ENCODE assay signal across 9 mouse cellular contexts in the genomic region with DNA sequence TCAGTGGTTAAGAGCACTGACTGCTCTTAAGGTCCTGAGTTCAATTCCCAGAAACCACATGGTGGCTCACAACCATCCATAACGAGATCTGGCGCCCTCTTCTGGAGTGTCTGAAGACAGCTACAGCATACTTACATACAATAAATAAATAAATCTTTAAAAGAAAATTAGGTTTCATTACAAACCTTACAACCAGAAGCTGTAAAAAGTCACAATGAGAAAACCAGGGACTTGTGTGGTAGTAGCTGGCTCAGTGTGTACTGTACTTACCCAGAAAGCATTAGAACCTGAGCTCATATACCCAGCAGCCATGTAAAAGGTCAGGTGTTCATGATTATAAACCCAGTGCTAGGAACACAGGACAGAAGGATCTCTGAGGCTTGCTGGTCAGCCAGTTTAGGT. TPM values are rescaled to one million over a fixed set of nuclear protein-coding genes. Genes with fewer than 3 reads are reported as not detected.
A peak's percentile ranks its signal among the peaks of the same experiment; 100 is the strongest.
DNase-seq lines count a peak whose midpoint lies in the region; ATAC-seq and TF ChIP-seq lines count a peak whose summit lies in the region.
"Had no signal": no experiment of that assay in that cellular context is flagged by ENCODE, and none has a peak within 500 bp of the region (broad histone marks: within the 10 kb centered on the region; RNA-seq: fewer than 3 reads in every experiment).

No protein-coding gene starts in this region.

- 61% methylated on average over 2 of the region's 2 CpGs for WGBS in heart, adult 2 months
- WGBS in midbrain, embryonic 10.5 days: 75% methylated on average over 2 of the region's 2 CpGs
- 81% methylated on average over 2 of the region's 2 CpGs for WGBS in midbrain, embryonic 14.5 days
- 68% methylated on average over 2 of the region's 2 CpGs for WGBS in neural tube, embryonic 15.5 days
- WGBS in hindbrain, embryonic 13.5 days: 63% methylated on average over 2 of the region's 2 CpGs
- WGBS in hindbrain, embryonic 11.5 days: 72% methylated on average over 2 of the region's 2 CpGs

- no peaks in the 10 kb centered on the region for H3K9me3 ChIP-seq in midbrain, embryonic 10.5 days (replicated peaks)
- no peaks in the 10 kb centered on the region for H3K9me3 ChIP-seq in midbrain, embryonic 14.5 days (ENCODE audit: control insufficient read depth, low read length)
- no peaks in the 10 kb centered on the region for H3K9me3 ChIP-seq in neural tube, embryonic 15.5 days (replicated peaks)
- no peaks in the 10 kb centered on the region for H3K9me3 ChIP-seq in hindbrain, embryonic 13.5 days
- H3K9me3 ChIP-seq in hindbrain, embryonic 11.5 days (ENCODE audit: control insufficient read depth, low read length): no peaks in the 10 kb centered on the region

- no peak overlapping the region for H3K27ac ChIP-seq in heart, adult 2 months
- H3K27ac ChIP-seq in midbrain, embryonic 10.5 days (replicated peaks): no peak overlapping the region
- no peak overlapping the region for H3K27ac ChIP-seq in midbrain, embryonic 14.5 days (replicated peaks; ENCODE audit: low read depth, low read length)
- H3K27ac ChIP-seq in neural tube, embryonic 15.5 days (replicated peaks): no peak overlapping the region
- H3K27ac ChIP-seq in hindbrain, embryonic 13.5 days: no peak overlapping the region
- no peak overlapping the region for H3K27ac ChIP-seq in hindbrain, embryonic 11.5 days (ENCODE audit: low read depth, low read length)

- peaks cover 2% of the 10 kb centered on the region; the same call in 1 of the 2 replicates for H3K4me1 ChIP-seq in heart, adult 2 months (ENCODE audit: control insufficient read depth, insufficient read depth, low read length)
- peaks cover 18% of the 10 kb centered on the region for H3K4me1 ChIP-seq in midbrain, embryonic 10.5 days
- H3K4me1 ChIP-seq in midbrain, embryonic 14.5 days (ENCODE audit: control insufficient read depth, insufficient read depth, low read length): peaks cover 4% of the 10 kb centered on the region; the same call in 1 of the 2 replicates
- H3K4me1 ChIP-seq in neural tube, embryonic 15.5 days: peaks cover 8% of the 10 kb centered on the region
- peaks cover 13% of the 10 kb centered on the region for H3K4me1 ChIP-seq in hindbrain, embryonic 13.5 days (replicated peaks)
- H3K4me1 ChIP-seq in hindbrain, embryonic 11.5 days (replicated peaks; ENCODE audit: control insufficient read depth, insufficient read depth, low read length): no peaks in the 10 kb centered on the region

- no peak for DNase-seq in heart, adult 2 months
- no peak for DNase-seq in heart, adult 8-10 months (ENCODE audit: low spot score)
- no peak for DNase-seq in midbrain, embryonic 10.5 days (ENCODE audit: low spot score)
- DNase-seq in midbrain, embryonic 14.5 days: no peak
- peak; percentile 34 for DNase-seq in c-Kit-positive CD71-positive TER-119-positive erythroid progenitor cells, embryonic 14.5 days (ENCODE audit: low spot score)
- DNase-seq in hindbrain, embryonic 11.5 days (ENCODE audit: low spot score): no peak
- DNase-seq: right cerebral cortex, postnatal 25 days had no signal

- no peak for TF ChIP-seq POLR2A in heart, adult 2 months (IDR thresholded peaks at IDR 0.05; ENCODE audit: insufficient read depth, low read depth, low read length)

- no peak overlapping the region for H3K4me3 ChIP-seq in heart, adult 2 months
- H3K4me3 ChIP-seq in midbrain, embryonic 10.5 days: peak overlapping the region; percentile 78; the same call in 1 of the 2 replicates
- H3K4me3 ChIP-seq in midbrain, embryonic 14.5 days (replicated peaks; ENCODE audit: low read depth, low read length): no peak overlapping the region
- H3K4me3 ChIP-seq in neural tube, embryonic 15.5 days (replicated peaks): peak overlapping the region; percentile 61; the same call in 1 of the 2 replicates
- H3K4me3 ChIP-seq in hindbrain, embryonic 13.5 days: no peak overlapping the region
- H3K4me3 ChIP-seq in hindbrain, embryonic 11.5 days (ENCODE audit: low read depth, low read length): no peak overlapping the region

- no peaks in the 10 kb centered on the region for H3K27me3 ChIP-seq in heart, adult 2 months (ENCODE audit: control insufficient read depth, insufficient read depth, low read length)
- no peaks in the 10 kb centered on the region for H3K27me3 ChIP-seq in midbrain, embryonic 10.5 days (ENCODE audit: low read depth, poor library complexity, severe bottlenecking)
- H3K27me3 ChIP-seq in midbrain, embryonic 14.5 days (ENCODE audit: control insufficient read depth, insufficient read depth, low read length): no peaks in the 10 kb centered on the region
- no peaks in the 10 kb centered on the region for H3K27me3 ChIP-seq in neural tube, embryonic 15.5 days (replicated peaks)
- no peaks in the 10 kb centered on the region for H3K27me3 ChIP-seq in hindbrain, embryonic 13.5 days
- H3K27me3 ChIP-seq in hindbrain, embryonic 11.5 days (ENCODE audit: control insufficient read depth, insufficient read depth, low read length): no peaks in the 10 kb centered on the region

- H3K79me2 ChIP-seq in heart, adult 2 months (replicated peaks; ENCODE audit: control insufficient read depth, insufficient read depth, low read length): no peaks in the 10 kb centered on the region; the same call in 1 of the 2 replicates

- ATAC-seq in midbrain, embryonic 14.5 days (ENCODE audit: low FRiP score, low TSS enrichment): no peak
- ATAC-seq in neural tube, embryonic 15.5 days (ENCODE audit: low FRiP score): no peak
- ATAC-seq in hindbrain, embryonic 13.5 days (ENCODE audit: low FRiP score): no peak
- ATAC-seq in hindbrain, embryonic 11.5 days (ENCODE audit: low FRiP score): no peak

- H3K36me3 ChIP-seq in heart, adult 2 months (ENCODE audit: control insufficient read depth, insufficient read depth, low read length): peaks cover 2% of the 10 kb centered on the region; the same call in 1 of the 2 replicates
- peaks cover 11% of the 10 kb centered on the region; the same call in 1 of the 2 replicates for H3K36me3 ChIP-seq in midbrain, embryonic 10.5 days
- peaks cover 2% of the 10 kb centered on the region; the same call in 1 of the 2 replicates for H3K36me3 ChIP-seq in midbrain, embryonic 14.5 days (ENCODE audit: control insufficient read depth, insufficient read depth, low read length)
- no peaks in the 10 kb centered on the region for H3K36me3 ChIP-seq in neural tube, embryonic 15.5 days
- no peaks in the 10 kb centered on the region; the same call in 1 of the 2 replicates for H3K36me3 ChIP-seq in hindbrain, embryonic 13.5 days
- no peaks in the 10 kb centered on the region for H3K36me3 ChIP-seq in hindbrain, embryonic 11.5 days (ENCODE audit: control insufficient read depth, insufficient read depth, low read length)

- intact Hi-C loops in heart, adult 2 months (cut with DNase I): no loop called here

- no peak overlapping the region for H3K9ac ChIP-seq in heart, adult 2 months (ENCODE audit: low read depth, low read length)
- H3K9ac ChIP-seq in midbrain, embryonic 14.5 days (replicated peaks; ENCODE audit: low read length): no peak overlapping the region
- H3K9ac ChIP-seq in neural tube, embryonic 15.5 days (replicated peaks): no peak overlapping the region
- H3K9ac ChIP-seq in hindbrain, embryonic 13.5 days: no peak overlapping the region
- no peak overlapping the region for H3K9ac ChIP-seq in hindbrain, embryonic 11.5 days (ENCODE audit: low read depth, low read length)

- H3K4me2 ChIP-seq in midbrain, embryonic 14.5 days (ENCODE audit: low read length): no peak overlapping the region
- peak overlapping the region; percentile 59; the same call in 1 of the 2 replicates for H3K4me2 ChIP-seq in neural tube, embryonic 15.5 days
- no peak overlapping the region for H3K4me2 ChIP-seq in hindbrain, embryonic 13.5 days
- H3K4me2 ChIP-seq in hindbrain, embryonic 11.5 days (replicated peaks; ENCODE audit: low read depth, low read length): no peak overlapping the region

- TF ChIP-seq EP300 in heart, adult 2 months (IDR thresholded peaks at IDR 0.05; ENCODE audit: insufficient read depth, low read depth, low read length): no peak

- peak; percentile 55 for TF ChIP-seq CTCF in heart, adult 2 months (IDR thresholded peaks at IDR 0.05)

RNA-seq across cellular contexts. Expression of a gene that starts 1.4 kb away (rescaled TPM):
- 10 to 100 TPM; 20.4 to 24.9 TPM for total RNA-seq in heart, adult 2 months (2021)
- polyA plus RNA-seq in heart, adult 2 months (2012; rRNA removed): 5.5 and 7.2 TPM in 2 replicates
- 10 to 100 TPM; 21.0 to 24.4 (median 22.6) TPM for total RNA-seq in heart, adult 8-10 months (2022)
- 43.4 and 44.7 TPM in 2 replicates for polyA plus RNA-seq in midbrain, embryonic 10.5 days (2016; fragmentation: Nextera tagmentation; extraction: Ambion mirVana)
- polyA plus RNA-seq in midbrain, embryonic 14.5 days (2014; fragmentation: Nextera tagmentation; extraction: Ambion mirVana): 27.7 and 29.7 TPM in 2 replicates
- polyA plus RNA-seq in neural tube, embryonic 15.5 days (2015; fragmentation: Nextera tagmentation; extraction: Ambion mirVana): 30.3 and 34.6 TPM in 2 replicates
- 28.5 and 30.4 TPM in 2 replicates for polyA plus RNA-seq in hindbrain, embryonic 13.5 days (2015; fragmentation: Nextera tagmentation; extraction: Ambion mirVana)
- polyA plus RNA-seq in hindbrain, embryonic 11.5 days (2014; fragmentation: Nextera tagmentation; extraction: Ambion mirVana): 41.6 and 41.7 TPM in 2 replicates

RNA-seq across cellular contexts. Expression of a gene that starts 13.1 kb away (rescaled TPM):
- 100 to 1,000 TPM; 112 to 117 TPM for total RNA-seq in heart, adult 2 months (2021)
- polyA plus RNA-seq in heart, adult 2 months (2012; rRNA removed): 26.0 and 50.8 TPM in 2 replicates
- 100 to 1,000 TPM; 129 to 132 (median 132) TPM for total RNA-seq in heart, adult 8-10 months (2022)
- polyA plus RNA-seq in midbrain, embryonic 10.5 days (2016; fragmentation: Nextera tagmentation; extraction: Ambion mirVana): 11.7 and 15.9 TPM in 2 replicates
- polyA plus RNA-seq in midbrain, embryonic 14.5 days (2014; fragmentation: Nextera tagmentation; extraction: Ambion mirVana): 26.0 and 26.9 TPM in 2 replicates
- 15.2 and 17.7 TPM in 2 replicates for polyA plus RNA-seq in neural tube, embryonic 15.5 days (2015; fragmentation: Nextera tagmentation; extraction: Ambion mirVana)
- 15.1 and 15.8 TPM in 2 replicates for polyA plus RNA-seq in hindbrain, embryonic 13.5 days (2015; fragmentation: Nextera tagmentation; extraction: Ambion mirVana)
- polyA plus RNA-seq in hindbrain, embryonic 11.5 days (2014; fragmentation: Nextera tagmentation; extraction: Ambion mirVana): 16.9 and 18.2 TPM in 2 replicates

RNA-seq across cellular contexts. Expression of a gene that starts 22.6 kb away (rescaled TPM):
- total RNA-seq in heart, adult 2 months (2021): 10 to 100 TPM; 58.4 to 64.0 TPM
- polyA plus RNA-seq in heart, adult 2 months (2012; rRNA removed): 4.3 and 10.7 TPM in 2 replicates
- total RNA-seq in heart, adult 8-10 months (2022): 10 to 100 TPM; 58.2 to 78.0 (median 62.0) TPM
- 354 and 383 TPM in 2 replicates for polyA plus RNA-seq in midbrain, embryonic 10.5 days (2016; fragmentation: Nextera tagmentation; extraction: Ambion mirVana)
- polyA plus RNA-seq in midbrain, embryonic 14.5 days (2014; fragmentation: Nextera tagmentation; extraction: Ambion mirVana): 251 and 296 TPM in 2 replicates
- 263 and 279 TPM in 2 replicates for polyA plus RNA-seq in neural tube, embryonic 15.5 days (2015; fragmentation: Nextera tagmentation; extraction: Ambion mirVana)
- polyA plus RNA-seq in hindbrain, embryonic 13.5 days (2015; fragmentation: Nextera tagmentation; extraction: Ambion mirVana): 335 and 355 TPM in 2 replicates
- polyA plus RNA-seq in hindbrain, embryonic 11.5 days (2014; fragmentation: Nextera tagmentation; extraction: Ambion mirVana): 408 and 410 TPM in 2 replicates

Comparison
In these comparisons a context has a peak if more than half of its experiments do, and no peak if none do; other contexts are left out.
1. H3K4me3 ChIP-seq: peak in midbrain, embryonic 10.5 days (single experiment) and neural tube, embryonic 15.5 days (single experiment); none in heart, adult 2 months (single experiment), midbrain, embryonic 14.5 days (single experiment), hindbrain, embryonic 13.5 days (single experiment) and hindbrain, embryonic 11.5 days (single experiment).
2. RNA of a gene that starts 22.6 kb away (polyA plus RNA-seq): 408 to 410 TPM in hindbrain, embryonic 11.5 days, 354 to 383 TPM in midbrain, embryonic 10.5 days, 335 to 355 TPM in hindbrain, embryonic 13.5 days, 251 to 296 TPM in midbrain, embryonic 14.5 days and 263 to 279 TPM in neural tube, embryonic 15.5 days; 4.3 to 10.7 TPM in heart, adult 2 months; every median in the first group is over 10 times any median in the second.